Mouse (Mus musculus) lung, embryonic 14.5 days (tissue): ENCODE results near the gene Rpl21. TPM values are rescaled to one million over a fixed set of nuclear protein-coding genes. Genes with fewer than 3 reads are reported as not detected.
"Not testable (repeated sequence)": the region's sequence is repeated elsewhere in the genome, so short reads cannot be mapped to it uniquely, and the experiment has no call there.

ENCODE experiments used
- ATAC-seq: fragments of 200-750 bp; cut with Nextera tagmentation; 2 replicates; pipeline ENCODE4 v1.8.0; 2017; ENCODE audit warnings: mild to moderate bottlenecking, moderate TSS enrichment, moderate library complexity; ENCODE audit not compliant: insufficient read depth
- DNase-seq: peaks from one replicate; pipeline ENCODE4 v3.0.0-alpha.2; 2015
- H3K27ac ChIP-seq: fragments of 300-500 bp; sonication (generic); 2 replicates; pipeline ENCODE4 v1.5.1; 2014; ENCODE audit warnings: low read depth, mild to moderate bottlenecking, moderate library complexity
- H3K27me3 ChIP-seq: fragments of 300-500 bp; sonication (generic); 2 replicates; pipeline ENCODE4 v1.6.1; 2014; ENCODE audit warnings: low read length, control low read depth; ENCODE audit not compliant: insufficient read depth
- H3K36me3 ChIP-seq: fragments of 300-500 bp; sonication (generic); 2 replicates; pipeline ENCODE4 v1.6.1; 2014; ENCODE audit warnings: control low read depth; ENCODE audit not compliant: insufficient read depth
- H3K4me1 ChIP-seq: fragments of 300-500 bp; sonication (generic); 2 replicates; pipeline ENCODE4 v1.6.1; 2014; ENCODE audit warnings: antibody characterized with exemption, control low read depth; ENCODE audit not compliant: insufficient read depth
- H3K4me2 ChIP-seq: fragments of 300-500 bp; sonication (generic); 2 replicates; pipeline ENCODE4 v1.6.1; 2014; ENCODE audit warnings: mild to moderate bottlenecking
- H3K4me3 ChIP-seq: fragments of 300-500 bp; sonication (generic); 2 replicates; pipeline ENCODE4 v1.5.1; 2014; ENCODE audit warnings: low read depth, low read length
- H3K9ac ChIP-seq: fragments of 300-500 bp; sonication (generic); 2 replicates; pipeline ENCODE4 v1.6.1; 2014
- H3K9me3 ChIP-seq: fragments of 300-500 bp; sonication (generic); 2 replicates; pipeline ENCODE4 v1.6.1; 2016; ENCODE audit warnings: low read depth, low read length, control low read depth
- CTCF ChIP-seq: IDR thresholded peaks from 2 replicates; pipeline ENCODE4 v1.5.1; 2016; ENCODE audit warnings: antibody characterized with exemption, low read depth
- WGBS: fragments of 180-500 bp; shearing (Covaris S2); extraction: QIAGEN DNeasy Blood & Tissue Kit; methylation state at CpG from one replicate; pipeline ENCODE4 v1.1.7; 2014; 5-methylcytosine and 5-hydroxymethylcytosine counted together
- polyA plus RNA-seq: library from polyadenylated mRNA; unstranded; fragments of >200 nt; fragmentation: Nextera tagmentation; extraction: Ambion mirVana; gene quantifications from 2 replicates; pipeline ENCODE4 v1.2.1, GENCODE M21; 2014

Rpl21 gene
- polyA plus RNA-seq, 1 experiment from 2014 or later: 678 TPM

DNA sequence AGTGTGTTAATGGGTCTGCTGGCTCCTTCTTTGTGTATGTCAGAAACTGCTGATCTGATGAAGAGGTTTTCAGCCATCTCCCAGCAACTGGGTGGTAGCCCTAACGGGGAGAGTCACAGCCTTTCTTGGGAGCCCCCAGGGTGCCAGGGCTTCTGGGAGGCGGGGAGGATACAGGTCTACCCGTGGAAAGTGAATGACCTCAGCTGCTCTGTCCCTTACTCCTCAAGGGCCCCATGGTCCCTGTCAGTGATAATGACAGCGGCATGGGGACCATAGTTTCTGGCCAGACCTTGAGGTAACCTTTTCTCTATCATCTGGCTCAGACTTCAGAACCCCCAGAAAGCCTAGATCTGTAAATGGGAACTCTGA is 35.2 kb downstream of the Rpl21 start:
- Histone ChIP-seq H3K4me3 (peak overlapping the region; percentile 18; the same call in 1 of the 2 replicates), H3K27ac (no peak overlapping the region)
- ATAC-seq: peak; percentile 3; the same call in 1 of the 2 replicates

DNA sequence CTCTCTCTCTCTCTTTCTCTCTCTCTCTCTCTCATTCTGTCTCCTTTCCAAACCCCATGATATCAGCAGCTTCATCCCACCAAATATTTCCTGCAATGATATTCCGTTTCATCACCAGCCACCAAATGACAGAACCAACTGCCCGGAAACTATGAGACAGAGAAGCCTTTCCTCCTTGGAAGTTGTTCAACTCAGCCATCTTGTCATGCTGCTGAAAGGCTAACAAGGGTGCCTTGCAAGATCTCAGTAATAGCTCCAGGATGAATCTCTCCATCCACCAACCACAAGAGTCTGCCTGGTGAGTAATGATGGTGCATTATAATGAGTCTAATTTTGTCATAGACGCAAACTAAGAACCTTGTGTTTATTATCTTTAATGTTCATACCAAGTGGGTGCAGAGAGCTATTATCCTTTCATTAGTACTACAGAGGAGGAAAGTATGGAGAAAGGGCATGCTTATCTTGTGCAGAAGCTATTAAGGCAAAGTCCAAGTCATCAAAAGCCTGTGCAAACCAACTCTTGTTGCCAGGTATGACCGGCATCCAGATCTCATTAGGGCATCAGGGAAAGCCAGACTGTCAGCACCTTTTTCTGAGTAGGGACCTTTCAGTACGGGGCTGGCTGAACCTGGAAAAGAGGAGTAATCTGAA is 40.4 kb downstream of the Rpl21 start:
- Histone ChIP-seq H3K36me3 (no peaks in the 10 kb centered on the region), H3K27ac (no peak overlapping the region), H3K9ac (no peak overlapping the region), H3K9me3 (no peaks in the 10 kb centered on the region), H3K4me2 (no peak overlapping the region), H3K27me3 (no peaks in the 10 kb centered on the region), H3K4me3 (no peak overlapping the region), H3K4me1 (no peaks in the 10 kb centered on the region)
- ATAC-seq (no peak), DNase-seq (no peak)
- WGBS: 82% methylated on average over 5 of the region's 5 CpGs
- no peak for TF ChIP-seq CTCF

More for the DNA sequence above, 35.2 kb downstream of the Rpl21 start:
- Histone ChIP-seq H3K36me3 (no peaks in the 10 kb centered on the region), H3K27me3 (no peaks in the 10 kb centered on the region), H3K4me2 (peak overlapping the region; percentile 57), H3K9ac (no peak overlapping the region), H3K4me1 (no peaks in the 10 kb centered on the region), H3K9me3 (no peaks in the 10 kb centered on the region)
- no peak for DNase-seq
- no peak for TF ChIP-seq CTCF
- 17% methylated on average over 4 of the region's 4 CpGs for WGBS

DNA sequence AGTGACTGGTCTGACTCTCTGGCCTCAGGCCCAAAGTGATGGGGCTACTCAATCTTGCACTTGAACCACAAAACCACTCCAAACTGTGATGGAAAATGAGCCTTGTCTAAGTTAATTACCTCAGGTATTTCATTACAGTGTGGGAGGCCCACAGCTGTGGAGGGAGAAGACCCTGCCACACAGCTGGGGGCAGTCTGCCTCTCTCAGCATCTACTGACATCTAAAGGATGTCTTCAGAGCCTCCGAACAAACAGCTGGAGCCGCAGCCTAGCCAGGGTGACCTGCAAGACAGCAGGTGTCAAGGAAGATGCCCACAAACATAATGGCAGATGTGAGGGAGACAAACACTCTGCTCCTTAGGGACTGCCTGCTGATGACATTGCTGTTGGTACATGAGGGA is 43.3 kb downstream of the Rpl21 start:
- Histone ChIP-seq H3K4me3 (no peak overlapping the region), H3K9me3 (no peaks in the 10 kb centered on the region), H3K4me2 (no peak overlapping the region), H3K4me1 (no peaks in the 10 kb centered on the region), H3K27me3 (no peaks in the 10 kb centered on the region), H3K27ac (no peak overlapping the region), H3K36me3 (no peaks in the 10 kb centered on the region), H3K9ac (no peak overlapping the region)
- ATAC-seq: no peak
- no peak for TF ChIP-seq CTCF
- 67% methylated on average over 2 of the region's 2 CpGs for WGBS
- no peak for DNase-seq

DNA sequence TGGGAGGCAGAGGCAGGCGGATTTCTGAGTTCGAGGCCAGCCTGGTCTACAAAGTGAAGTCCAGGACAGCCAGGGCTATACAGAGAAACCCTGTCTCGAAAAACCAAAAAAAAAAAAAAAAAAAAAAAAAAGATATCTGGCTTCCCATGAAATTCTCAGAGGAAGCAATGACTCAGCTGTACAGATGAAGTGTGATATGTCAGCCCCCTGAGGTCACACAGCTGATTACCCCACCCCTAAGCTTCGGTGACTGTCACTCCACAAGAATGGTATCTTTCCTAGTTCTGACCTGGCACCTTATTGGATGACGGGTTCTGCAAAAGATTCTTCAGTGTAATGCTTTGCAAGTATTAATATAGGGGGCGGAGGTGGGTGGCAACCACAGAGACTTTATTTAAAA is 45.2 kb downstream of the Rpl21 start:
- H3K27me3 ChIP-seq, H3K9me3 ChIP-seq, H3K9ac ChIP-seq, H3K36me3 ChIP-seq, H3K4me2 ChIP-seq, H3K4me1 ChIP-seq, H3K27ac ChIP-seq, H3K4me3 ChIP-seq: not testable (repeated sequence)
- peak; percentile 41; the same call in 1 of the 2 replicates for ATAC-seq
- DNase-seq: peak; percentile 37
- WGBS: 60% methylated on average over 4 of the region's 6 CpGs

DNA sequence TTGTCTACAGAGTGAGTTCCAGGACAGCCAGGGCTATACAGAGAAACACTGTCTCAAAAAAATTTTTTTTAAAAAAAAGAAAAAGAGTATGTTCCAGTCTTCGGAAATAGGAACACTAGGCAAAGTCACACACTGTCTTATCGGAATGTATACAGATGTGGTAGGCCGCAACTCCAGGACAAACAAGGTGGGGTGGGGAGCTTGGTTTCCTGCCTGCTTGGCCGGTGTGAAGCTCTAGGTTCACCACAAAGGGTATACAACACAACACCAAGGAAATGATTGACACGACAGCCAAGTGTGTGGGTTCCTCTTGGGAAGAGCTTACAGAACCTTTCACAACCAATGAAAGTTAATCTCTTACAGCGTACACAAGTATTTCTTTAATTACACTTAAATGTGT is 49.6 kb downstream of the Rpl21 start:
- no peaks in the 10 kb centered on the region for H3K36me3 ChIP-seq
- ATAC-seq (no peak), DNase-seq (no peak)
- H3K9ac ChIP-seq: no peak overlapping the region
- no peak overlapping the region for H3K4me3 ChIP-seq
- H3K27me3 ChIP-seq: no peaks in the 10 kb centered on the region
- no peak for TF ChIP-seq CTCF
- 76% methylated on average over 6 of the region's 6 CpGs for WGBS
- H3K9me3 ChIP-seq: no peaks in the 10 kb centered on the region
- no peak overlapping the region for H3K4me2 ChIP-seq
- H3K4me1 ChIP-seq: no peaks in the 10 kb centered on the region
- H3K27ac ChIP-seq: no peak overlapping the region

DNA sequence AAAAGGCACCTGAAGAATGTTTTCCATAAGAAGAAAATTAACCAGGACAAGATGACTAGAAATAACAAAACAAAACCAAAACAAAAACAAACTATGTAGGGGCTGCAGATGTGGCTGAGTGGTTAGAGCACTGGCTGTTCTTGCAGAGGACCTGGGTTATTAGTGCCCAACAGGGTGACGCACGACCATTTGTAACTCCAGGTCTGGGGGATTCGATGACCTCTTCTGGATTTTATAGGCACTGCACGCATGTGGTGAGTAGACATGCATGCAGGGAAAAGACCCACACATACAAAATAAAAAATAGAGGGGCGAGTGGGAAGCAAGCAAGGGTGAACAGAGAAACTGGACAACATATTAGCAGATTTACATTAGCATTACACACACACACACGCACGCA is 50.4 kb downstream of the Rpl21 start:
- H3K4me2 ChIP-seq: no peak overlapping the region
- H3K9me3 ChIP-seq: no peaks in the 10 kb centered on the region
- no peaks in the 10 kb centered on the region for H3K36me3 ChIP-seq
- 65% methylated on average over 7 of the region's 7 CpGs for WGBS
- peak; percentile 26 for DNase-seq
- no peaks in the 10 kb centered on the region for H3K27me3 ChIP-seq
- ATAC-seq: no peak
- H3K4me1 ChIP-seq: no peaks in the 10 kb centered on the region
- no peak overlapping the region for H3K27ac ChIP-seq
- no peak overlapping the region for H3K4me3 ChIP-seq
- no peak for TF ChIP-seq CTCF
- no peak overlapping the region for H3K9ac ChIP-seq

DNA sequence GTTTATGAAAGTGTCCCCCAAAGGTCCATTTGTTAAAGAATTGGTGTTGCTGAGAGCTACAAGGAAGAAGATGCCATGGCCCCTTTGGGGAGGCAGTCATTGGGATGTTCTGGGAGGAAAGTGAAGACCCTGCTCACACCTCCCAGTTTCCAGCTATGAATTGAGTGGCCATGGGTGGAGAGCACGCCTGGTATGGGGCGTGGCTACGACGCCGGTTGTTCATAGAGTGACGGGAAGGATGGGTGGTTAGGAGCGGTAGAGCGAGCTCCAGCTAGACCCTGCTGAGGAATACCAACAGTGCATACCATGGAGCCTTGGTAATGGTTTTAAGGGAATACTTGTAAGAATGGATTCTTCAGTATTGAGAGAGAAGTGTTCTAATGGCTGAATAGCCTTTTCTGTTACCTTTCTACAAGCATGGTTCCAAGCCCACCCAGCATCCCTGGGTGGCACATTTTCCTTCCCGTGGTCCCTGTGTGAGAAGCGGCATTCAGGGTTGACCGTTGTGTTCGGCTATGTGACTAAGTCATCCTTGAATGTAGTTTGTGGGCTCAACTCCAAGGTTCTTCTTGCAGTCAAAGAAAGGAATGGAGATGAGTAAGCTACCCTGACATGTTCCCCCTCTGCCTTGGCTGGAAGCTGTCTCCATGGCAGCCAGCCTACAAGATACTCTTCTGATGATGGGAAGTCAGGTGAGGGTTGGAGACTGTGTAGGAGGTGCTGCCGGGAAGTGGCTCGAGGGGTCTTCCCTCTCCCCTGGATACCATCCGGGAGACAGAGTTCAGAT is 51.0 kb downstream of the Rpl21 start:
- Histone ChIP-seq H3K36me3 (no peaks in the 10 kb centered on the region), H3K27ac (no peak overlapping the region), H3K9ac (no peak overlapping the region), H3K9me3 (no peaks in the 10 kb centered on the region), H3K4me3 (no peak overlapping the region), H3K27me3 (no peaks in the 10 kb centered on the region), H3K4me1 (no peaks in the 10 kb centered on the region), H3K4me2 (no peak overlapping the region)
- DNase-seq (no peak), ATAC-seq (no peak)
- no peak for TF ChIP-seq CTCF
- WGBS: 80% methylated on average over 15 of the region's 15 CpGs

Other genes starting within 250 kb of the Rpl21 start
- not detected in 2 replicates for gene Gpr12, start 247.7 kb upstream of the Rpl21 start, polyA plus RNA-seq
- 11.6 and 13.7 TPM in 2 replicates for gene Usp12, start 37.9 kb upstream of the Rpl21 start, polyA plus RNA-seq
- 18.6 and 20.4 TPM in 2 replicates for gene Rasl11a, start 12.2 kb downstream of the Rpl21 start, polyA plus RNA-seq
- 124 and 130 TPM in 2 replicates for gene Gtf3a, start 115.8 kb downstream of the Rpl21 start, polyA plus RNA-seq
- 19.8 and 21.8 TPM in 2 replicates for gene Mtif3, start 130.9 kb downstream of the Rpl21 start, polyA plus RNA-seq
- gene Lnx2, start 243.7 kb downstream of the Rpl21 start, polyA plus RNA-seq: 19.3 and 19.9 TPM in 2 replicates
- gene Polr1d, start 244.2 kb downstream of the Rpl21 start, polyA plus RNA-seq: 123 and 127 TPM in 2 replicates